In genomic region chr1:137669849-137670248, GRCm38 (mm10) we compare ENCODE assay signal across 26 mouse cellular contexts.
DNase-seq lines count a peak whose midpoint lies in the region; ATAC-seq and TF ChIP-seq lines count a peak whose summit lies in the region.
"Had no signal": no experiment of that assay in that cellular context is flagged by ENCODE, and none has a peak within 500 bp of the region (broad histone marks: within the 10 kb centered on the region; RNA-seq: fewer than 3 reads in every experiment).

No protein-coding gene starts in this region.

- no peak for TF ChIP-seq CTCF in hindbrain, postnatal 0 days (IDR thresholded peaks at IDR 0.05; ENCODE audit: low read depth)
- TF ChIP-seq CTCF in thymus, adult 2 months (IDR thresholded peaks at IDR 0.05; ENCODE audit: borderline replicate concordance, control insufficient read depth, extremely low read depth, insufficient read depth, low read length, poor library complexity), result no peak

- no peak overlapping the region for H3K27ac ChIP-seq in hindbrain, postnatal 0 days
- no peak overlapping the region for H3K27ac ChIP-seq in hindbrain, embryonic 11.5 days (ENCODE audit: low read depth, low read length)
- no peak overlapping the region for H3K27ac ChIP-seq in thymus, adult 2 months (ENCODE audit: control insufficient read depth, insufficient read depth, low read length)
- H3K27ac ChIP-seq in heart, embryonic 12.5 days (ENCODE audit: poor library complexity, severe bottlenecking), result no peak overlapping the region
- H3K27ac ChIP-seq: embryonic facial prominence, embryonic 13.5 days; forebrain, embryonic 12.5 days; heart, adult 2 months; hindbrain, embryonic 13.5 days; limb, embryonic 13.5 days; liver, embryonic 12.5 days; midbrain, embryonic 13.5 days; neural tube, embryonic 12.5 days had no signal

- H3K27me3 ChIP-seq in hindbrain, postnatal 0 days (ENCODE audit: insufficient read depth, low read length), result no peaks in the 10 kb centered on the region
- no peaks in the 10 kb centered on the region for H3K27me3 ChIP-seq in hindbrain, embryonic 11.5 days (ENCODE audit: control insufficient read depth, insufficient read depth, low read length)
- no peaks in the 10 kb centered on the region for H3K27me3 ChIP-seq in thymus, adult 2 months (ENCODE audit: control insufficient read depth, insufficient read depth, low read length)
- H3K27me3 ChIP-seq in heart, embryonic 12.5 days (replicated peaks), result no peaks in the 10 kb centered on the region
- H3K27me3 ChIP-seq: embryonic facial prominence, embryonic 13.5 days; forebrain, embryonic 12.5 days; hindbrain, embryonic 13.5 days; limb, embryonic 13.5 days; liver, embryonic 12.5 days; midbrain, embryonic 13.5 days; neural tube, embryonic 12.5 days had no signal

- no peaks in the 10 kb centered on the region for H3K9me3 ChIP-seq in hindbrain, postnatal 0 days (ENCODE audit: low read length)
- H3K9me3 ChIP-seq in hindbrain, embryonic 11.5 days (ENCODE audit: control insufficient read depth, low read length), result no peaks in the 10 kb centered on the region
- no peaks in the 10 kb centered on the region for H3K9me3 ChIP-seq in heart, embryonic 12.5 days (replicated peaks)
- H3K9me3 ChIP-seq: embryonic facial prominence, embryonic 13.5 days; forebrain, embryonic 12.5 days; hindbrain, embryonic 13.5 days; limb, embryonic 13.5 days; liver, embryonic 12.5 days; midbrain, embryonic 13.5 days; neural tube, embryonic 12.5 days had no signal

- H3K4me1 ChIP-seq in hindbrain, postnatal 0 days (ENCODE audit: insufficient read depth, low read length), result no peaks in the 10 kb centered on the region
- no peaks in the 10 kb centered on the region for H3K4me1 ChIP-seq in hindbrain, embryonic 11.5 days (replicated peaks; ENCODE audit: control insufficient read depth, insufficient read depth, low read length)
- H3K4me1 ChIP-seq in thymus, adult 2 months (replicated peaks; ENCODE audit: control insufficient read depth, insufficient read depth, low read length), result peaks cover 10% of the 10 kb centered on the region
- no peaks in the 10 kb centered on the region for H3K4me1 ChIP-seq in heart, embryonic 12.5 days (replicated peaks)
- H3K4me1 ChIP-seq: forebrain, embryonic 12.5 days; hindbrain, embryonic 13.5 days; liver, embryonic 12.5 days; midbrain, embryonic 13.5 days; neural tube, embryonic 12.5 days had no signal

- no peaks in the 10 kb centered on the region for H3K36me3 ChIP-seq in hindbrain, postnatal 0 days (ENCODE audit: insufficient read depth, low read length)
- no peaks in the 10 kb centered on the region for H3K36me3 ChIP-seq in hindbrain, embryonic 11.5 days (ENCODE audit: control insufficient read depth, insufficient read depth, low read length)
- H3K36me3 ChIP-seq in thymus, adult 2 months (ENCODE audit: control insufficient read depth, insufficient read depth, low read length), result no peaks in the 10 kb centered on the region
- no peaks in the 10 kb centered on the region for H3K36me3 ChIP-seq in heart, embryonic 12.5 days
- H3K36me3 ChIP-seq: embryonic facial prominence, embryonic 13.5 days; forebrain, embryonic 12.5 days; hindbrain, embryonic 13.5 days; limb, embryonic 13.5 days; liver, embryonic 12.5 days; midbrain, embryonic 13.5 days; neural tube, embryonic 12.5 days had no signal

- peak; percentile 11 for DNase-seq in hindbrain, postnatal 0 days (ENCODE audit: low spot score)
- DNase-seq in hindbrain, embryonic 11.5 days (ENCODE audit: low spot score), result no peak
- peak; percentile 69 for DNase-seq in thymus, postnatal 0 days (ENCODE audit: low spot score)
- DNase-seq in thymus, adult 2 months, result no peak
- DNase-seq in left cerebral cortex, adult 9 months (ENCODE audit: low spot score in 2 of 2), result peak; percentile 62 to 66
- peak; percentile 36 for DNase-seq in thymus, postnatal 25 days
- DNase-seq in adipocyte (ENCODE audit: low spot score), result no peak
- DNase-seq: adrenal gland, postnatal 36 days; cerebellum, adult 11 months; cerebellum, postnatal 10 days; gastrocnemius, postnatal 36 days; heart, adult 2 months; kidney, adult 18-20 months; kidney, postnatal 4 days; lung, adult 18-20 months; lung, postnatal 10 days had no signal

- H3K9ac ChIP-seq in hindbrain, postnatal 0 days (replicated peaks; ENCODE audit: low read length), result no peak overlapping the region
- H3K9ac ChIP-seq in hindbrain, embryonic 11.5 days (ENCODE audit: low read depth, low read length), result no peak overlapping the region
- H3K9ac ChIP-seq in heart, embryonic 12.5 days, result no peak overlapping the region
- H3K9ac ChIP-seq: embryonic facial prominence, embryonic 13.5 days; forebrain, embryonic 12.5 days; hindbrain, embryonic 13.5 days; limb, embryonic 13.5 days; liver, embryonic 12.5 days; midbrain, embryonic 13.5 days; neural tube, embryonic 12.5 days had no signal

- no peak overlapping the region for H3K4me2 ChIP-seq in hindbrain, postnatal 0 days (ENCODE audit: low read depth, low read length)
- H3K4me2 ChIP-seq in hindbrain, embryonic 11.5 days (replicated peaks; ENCODE audit: low read depth, low read length), result no peak overlapping the region
- H3K4me2 ChIP-seq in heart, embryonic 12.5 days, result no peak overlapping the region
- H3K4me2 ChIP-seq: embryonic facial prominence, embryonic 13.5 days; forebrain, embryonic 12.5 days; hindbrain, embryonic 13.5 days; limb, embryonic 13.5 days; liver, embryonic 12.5 days; midbrain, embryonic 13.5 days; neural tube, embryonic 12.5 days had no signal

- ATAC-seq in hindbrain, postnatal 0 days, result no peak
- ATAC-seq in hindbrain, embryonic 11.5 days (ENCODE audit: low FRiP score), result no peak
- no peak for ATAC-seq in heart, embryonic 12.5 days (ENCODE audit: insufficient number of reproducible peaks, low FRiP score)
- ATAC-seq: inflammation-experienced regulatory T-cells, adult 6 months; liver, embryonic 12.5 days; midbrain, embryonic 13.5 days had no signal

- no peak overlapping the region for H3K4me3 ChIP-seq in hindbrain, postnatal 0 days (ENCODE audit: low read length)
- no peak overlapping the region for H3K4me3 ChIP-seq in hindbrain, embryonic 11.5 days (ENCODE audit: low read depth, low read length)
- no peak overlapping the region for H3K4me3 ChIP-seq in thymus, adult 2 months (ENCODE audit: control insufficient read depth, insufficient read depth, low read length)
- no peak overlapping the region for H3K4me3 ChIP-seq in heart, embryonic 12.5 days
- H3K4me3 ChIP-seq: embryonic facial prominence, embryonic 13.5 days; erythroblast, embryonic 14.5 days; forebrain, embryonic 12.5 days; heart, adult 2 months; hindbrain, embryonic 13.5 days; limb, embryonic 13.5 days; liver, embryonic 12.5 days; midbrain, embryonic 13.5 days; neural tube, embryonic 12.5 days had no signal

- TF ChIP-seq POLR2A in thymus, adult 2 months (IDR thresholded peaks at IDR 0.05; ENCODE audit: control insufficient read depth, extremely low read depth, insufficient read depth, low read length, poor library complexity), result no peak

- WGBS in hindbrain, postnatal 0 days, result 80% methylated on average over 3 of the region's 3 CpGs
- 78% methylated on average over 3 of the region's 3 CpGs for WGBS in hindbrain, embryonic 11.5 days
- WGBS in thymus, adult 2 months, result 19% methylated on average over 3 of the region's 3 CpGs
- 71% methylated on average over 3 of the region's 3 CpGs for WGBS in heart, embryonic 12.5 days

Comparison
In these comparisons a context has a peak if more than half of its experiments do, and no peak if none do; other contexts are left out.
1. DNase-seq: peak in hindbrain, postnatal 0 days (single experiment), thymus, postnatal 0 days (single experiment), left cerebral cortex, adult 9 months (2 of 2) and thymus, postnatal 25 days (single experiment); none in hindbrain, embryonic 11.5 days (single experiment), thymus, adult 2 months (single experiment) and adipocyte (single experiment).